Mouse (Mus musculus) myocyte (in vitro differentiated cells): Measurements from ENCODE around the gene Lce3a.

ENCODE experiments used
- CEBPB ChIP-seq: IDR thresholded peaks from 2 replicates; pipeline ENCODE4 v1.6.1; 2011; ENCODE audit warnings: mild to moderate bottlenecking, moderate library complexity; ENCODE audit not compliant: poor library complexity, insufficient read depth, severe bottlenecking
- MAX ChIP-seq: IDR thresholded peaks from one replicate; pipeline ENCODE4 v1.6.1; 2011; ENCODE audit warnings: low read depth, mild to moderate bottlenecking, control low read depth
- POLR2A ChIP-seq: IDR thresholded peaks from one replicate; pipeline ENCODE4 v1.6.1; 2011; ENCODE audit warnings: low read depth, mild to moderate bottlenecking, control low read depth, moderate library complexity; ENCODE audit not compliant: insufficient read length
- POLR2AphosphoS2 ChIP-seq: IDR thresholded peaks from one replicate; pipeline ENCODE4 v1.6.1; 2011; ENCODE audit warnings: low read depth, control low read depth; ENCODE audit not compliant: insufficient read length
- REST ChIP-seq: IDR thresholded peaks from one replicate; pipeline ENCODE4 v1.6.1; 2011; ENCODE audit warnings: mild to moderate bottlenecking, control low read depth, moderate library complexity; ENCODE audit not compliant: insufficient read depth, insufficient read length
- TCF12 ChIP-seq: IDR thresholded peaks from one replicate; pipeline ENCODE4 v1.6.1; 2011; ENCODE audit warnings: mild to moderate bottlenecking, control low read depth; ENCODE audit not compliant: poor library complexity, insufficient read depth, severe bottlenecking
- USF1 ChIP-seq: IDR thresholded peaks from one replicate; pipeline ENCODE4 v1.6.1; 2011; ENCODE audit warnings: low read depth, mild to moderate bottlenecking, control low read depth, moderate library complexity

DNA sequence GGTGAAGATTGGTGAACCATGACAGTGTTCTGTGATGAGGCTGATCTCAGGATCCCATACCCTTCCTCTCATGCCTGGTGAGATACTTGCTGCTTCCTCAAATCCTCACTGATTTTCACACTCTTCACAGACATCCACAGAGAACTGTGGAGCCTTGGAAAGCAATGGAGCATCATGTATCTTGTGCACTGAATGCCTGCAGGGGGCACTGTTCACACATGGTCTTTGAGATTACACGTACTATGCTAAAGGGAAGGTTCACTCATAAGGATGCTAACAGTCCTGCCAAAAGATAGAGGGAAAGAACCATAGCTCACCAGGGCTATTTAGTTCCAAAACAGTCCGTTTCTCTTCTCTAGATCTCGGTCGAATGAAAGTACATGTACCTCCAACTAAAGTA, 5.7 kb downstream of the Lce3a start:
- TF ChIP-seq REST (no peak), MAX (no peak), POLR2A (no peak), TCF12 (no peak), POLR2AphosphoS2 (no peak), USF1 (no peak), CEBPB (no peak)
